Mouse (Mus musculus) 3T3-L1 (cell line): ENCODE measurements at regions not wholly inside any gene's neighbourhood (a gene's known extent, or its start where the extent isn't known, plus 50 kb on each side); places are given as distances from the start of the nearest gene placed in this dataset.

Source experiments
- DNase-seq: peaks from one replicate; pipeline ENCODE4 v3.0.0-alpha.2; 2015; ENCODE audit warnings: low read depth, low spot score

DNA sequence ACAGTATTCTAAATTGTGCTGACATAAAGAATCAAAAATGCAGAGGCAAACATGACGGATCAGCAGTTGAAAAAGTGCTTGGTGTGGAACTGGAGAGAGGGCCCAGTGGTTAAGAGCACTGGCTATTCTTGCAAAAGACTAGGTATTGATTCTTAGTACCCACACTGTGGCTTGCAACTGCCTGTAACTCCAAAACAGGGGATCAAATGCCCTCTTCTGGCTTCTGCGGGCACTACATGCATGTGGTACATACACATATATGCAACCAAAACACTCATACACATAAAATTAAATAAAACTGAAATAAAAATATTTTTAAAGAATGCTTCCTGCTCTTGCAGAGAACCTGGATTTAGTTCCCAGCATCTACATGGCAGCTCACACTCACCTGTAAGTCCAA is 163.7 kb upstream of the Smim15 start:
- DNase-seq: no peak

DNA sequence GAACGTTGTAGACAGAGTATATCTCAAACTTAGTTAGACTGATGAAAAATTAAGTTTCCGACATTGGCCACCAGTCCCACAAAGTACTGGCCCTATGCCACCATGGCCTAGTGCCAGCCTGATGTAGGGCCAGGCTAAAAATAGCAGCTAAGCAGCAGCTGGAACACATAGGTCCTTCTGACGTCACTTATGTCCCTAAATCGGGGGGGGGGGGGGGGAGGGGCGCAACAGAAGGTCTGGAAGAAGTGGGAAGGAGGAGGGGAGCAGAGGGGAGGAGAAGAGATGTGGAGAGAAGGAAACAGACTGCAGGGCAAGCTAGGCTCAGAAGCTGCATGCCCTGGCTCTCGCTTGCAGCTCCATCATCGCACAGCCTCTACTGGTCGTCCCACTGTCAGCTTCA is 164.7 kb upstream of the Smim15 start:
- no peak for DNase-seq

DNA sequence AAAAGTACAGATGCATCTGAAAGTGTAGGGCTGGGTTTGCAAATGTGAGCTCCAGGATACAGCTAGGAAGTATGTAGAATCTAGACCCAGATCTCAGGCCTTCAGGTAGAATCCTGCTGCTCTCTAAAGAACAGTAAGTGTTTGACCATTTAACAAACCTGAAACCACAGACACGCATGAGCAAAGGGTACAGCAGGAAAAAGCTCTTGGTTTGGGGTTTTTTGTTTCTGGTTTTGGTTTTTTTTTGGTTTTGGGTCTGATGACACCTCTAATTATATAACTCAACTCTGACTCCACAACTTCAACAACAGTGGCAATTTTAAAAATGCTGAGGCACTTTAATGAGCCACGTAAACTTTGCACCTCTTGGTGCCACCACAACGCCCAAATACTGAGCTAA is 165.3 kb upstream of the Smim15 start:
- DNase-seq: no peak

DNA sequence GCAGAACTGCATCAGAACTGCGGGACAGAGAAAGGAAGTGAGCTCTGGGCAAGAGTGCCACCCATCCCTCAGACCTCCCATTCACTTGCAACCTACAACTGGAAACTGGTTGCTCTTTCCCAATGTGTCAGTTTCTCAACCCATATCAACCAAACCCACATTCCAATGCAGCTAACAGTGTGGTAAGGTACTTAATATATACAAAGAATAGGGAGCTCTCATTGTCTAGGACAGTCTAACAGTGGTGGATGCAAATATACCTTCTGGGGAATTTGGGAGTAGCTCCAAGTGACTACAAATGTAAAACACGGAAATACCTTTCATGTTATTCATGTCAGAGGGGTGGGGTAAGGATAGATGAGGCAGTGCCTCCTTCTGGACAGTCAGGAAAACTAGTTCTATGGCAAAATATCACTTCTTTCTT is 171.0 kb upstream of the Smim15 start:
- peak; percentile 81 for DNase-seq

DNA sequence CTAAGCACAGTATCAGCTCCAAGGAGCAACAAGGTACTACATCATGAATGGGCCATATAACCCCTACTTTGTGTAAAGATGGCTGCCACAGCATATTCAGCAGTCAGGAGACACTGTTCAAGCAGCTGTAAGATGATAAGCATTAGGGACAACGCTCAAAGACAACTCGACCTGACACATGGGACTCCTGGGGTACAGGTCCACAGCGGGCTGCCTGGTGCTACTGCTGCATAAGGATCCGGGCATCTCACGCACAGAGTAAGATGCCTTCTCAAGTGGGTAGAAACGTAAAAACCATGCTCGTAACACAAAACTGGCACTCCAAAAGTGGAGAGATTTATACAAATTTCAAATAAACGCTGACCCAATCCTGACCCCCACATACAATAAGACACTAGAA is 171.7 kb upstream of the Smim15 start:
- DNase-seq: no peak

DNA sequence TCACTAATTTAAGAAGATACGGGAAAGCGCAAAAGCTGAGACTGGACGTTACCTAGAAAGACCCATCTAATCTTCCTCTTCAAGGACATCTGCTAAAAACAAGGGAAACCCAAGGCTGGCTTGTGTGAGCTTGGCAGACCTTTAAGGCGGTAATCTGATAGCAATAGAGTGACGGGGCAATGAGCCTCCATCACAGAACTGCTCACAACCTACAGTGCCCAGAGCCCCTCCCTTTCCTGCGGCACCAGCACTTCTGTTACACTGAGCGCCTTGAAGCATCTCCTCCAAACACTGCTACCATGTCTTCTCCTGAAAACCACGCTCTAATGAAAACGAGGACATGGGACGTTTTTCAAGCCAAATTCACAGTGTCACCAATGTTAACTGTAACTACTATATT is 172.1 kb upstream of the Smim15 start:
- no peak for DNase-seq

DNA sequence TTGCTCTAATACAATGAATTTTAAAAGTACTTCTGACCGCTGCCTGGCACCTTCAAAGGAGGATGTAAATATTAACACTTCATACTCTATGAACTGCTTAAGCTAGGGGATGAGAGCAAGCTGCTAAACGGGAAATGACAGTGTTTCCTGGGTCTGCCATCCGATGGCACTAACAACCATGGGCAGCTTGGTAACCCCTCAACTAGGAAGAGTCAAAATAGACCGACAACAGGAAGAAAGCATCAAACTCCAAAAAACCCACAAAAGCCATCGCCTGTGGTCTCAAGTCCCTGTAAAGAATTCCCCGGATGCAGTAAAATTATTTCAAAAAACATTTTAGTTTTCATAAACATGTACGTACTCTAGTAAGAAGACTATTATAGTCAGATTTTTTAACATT is 175.3 kb upstream of the Smim15 start:
- no peak for DNase-seq

DNA sequence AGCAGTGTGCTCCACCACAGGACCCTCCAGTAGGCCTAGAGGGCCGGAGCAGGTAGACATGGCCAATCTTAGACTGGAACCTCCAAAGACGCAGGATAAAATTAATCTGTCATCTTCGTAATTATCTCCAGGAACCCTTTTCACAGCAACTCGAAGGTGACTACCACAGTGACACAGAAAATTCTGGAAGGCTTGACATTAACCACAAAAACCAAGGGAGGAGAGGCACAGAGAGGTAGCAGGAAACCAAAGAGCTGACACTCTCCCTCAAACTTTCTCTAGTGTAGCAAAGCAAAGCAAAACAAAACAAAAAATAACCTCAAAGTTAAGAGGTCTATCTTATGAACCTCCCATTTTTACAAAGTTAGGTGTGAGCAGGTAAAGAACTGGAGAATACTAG is 177.4 kb upstream of the Smim15 start:
- no peak for DNase-seq

DNA sequence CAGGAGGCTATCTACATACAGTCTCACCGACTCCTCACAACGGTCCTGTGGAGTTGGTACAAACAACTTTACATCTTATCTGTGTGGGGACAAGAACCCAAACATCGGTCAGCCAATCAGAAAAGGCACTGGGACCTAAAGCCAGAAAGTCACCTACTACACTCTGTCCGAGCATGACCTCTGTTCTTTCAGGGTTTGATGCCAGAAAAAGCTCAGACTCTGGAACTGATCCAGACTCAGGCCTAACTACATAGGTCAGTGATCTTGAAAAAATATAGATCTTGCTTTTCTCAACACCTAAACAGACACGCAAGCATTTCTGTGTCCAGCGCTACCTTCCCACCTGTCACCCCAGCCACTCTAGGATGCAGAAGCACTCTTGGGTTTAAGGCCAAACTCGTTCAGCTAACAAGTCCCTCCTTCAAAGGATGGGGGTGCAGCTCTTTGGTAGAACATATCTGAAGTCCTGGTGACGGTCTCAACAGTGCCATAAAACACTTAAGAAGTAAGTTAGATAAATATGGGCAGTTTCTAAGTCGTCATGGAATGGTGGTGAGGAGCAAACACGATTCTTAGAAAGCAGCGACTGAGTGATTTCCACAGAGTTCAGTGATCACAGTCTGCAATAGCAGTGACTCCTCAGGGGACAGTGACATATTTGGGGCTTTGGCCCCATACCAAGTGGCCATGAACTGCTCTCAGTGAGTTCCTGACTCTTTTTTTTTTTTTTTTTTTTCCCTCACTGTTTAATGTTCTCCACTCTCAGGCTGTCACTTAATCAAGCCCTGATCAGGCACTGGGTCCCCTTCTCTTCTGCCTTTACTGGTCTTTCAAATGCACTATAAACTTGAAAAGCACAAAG is 181.2 kb upstream of the Smim15 start:
- DNase-seq: no peak

DNA sequence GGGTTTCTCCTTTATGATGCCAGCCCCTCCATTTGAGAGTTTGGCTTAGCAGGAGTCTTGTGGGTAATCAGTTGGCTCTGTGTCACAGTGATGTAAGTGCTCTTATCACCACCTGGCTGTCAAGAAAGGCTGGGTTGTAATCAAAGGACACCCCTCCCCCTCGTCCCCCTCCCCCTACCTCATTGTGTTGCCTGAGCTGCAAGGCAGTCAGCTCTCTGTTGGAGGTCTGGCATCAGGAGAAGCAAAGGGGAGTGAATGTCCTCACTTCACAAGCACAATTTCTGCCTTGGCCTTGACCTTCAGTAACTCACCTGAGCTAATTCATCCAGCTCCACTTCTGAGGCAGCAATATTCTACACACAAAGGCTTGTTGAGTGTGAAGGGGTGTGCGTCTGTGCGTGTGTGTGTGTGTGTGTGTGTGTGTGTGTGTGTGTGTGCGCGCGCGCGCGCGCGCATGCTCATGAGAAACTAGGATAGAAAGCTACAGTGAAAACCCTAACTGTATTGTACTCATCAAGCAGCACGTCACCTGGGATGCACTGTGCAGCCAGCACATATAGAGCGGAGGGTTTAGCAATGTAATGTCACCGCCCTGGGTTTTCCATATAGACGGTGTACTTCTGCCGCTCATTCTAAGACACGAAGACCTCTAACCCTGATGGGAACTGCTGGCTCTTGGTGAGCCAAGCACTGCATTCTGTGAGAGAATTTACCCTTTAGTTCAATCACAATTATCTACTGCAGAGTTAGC is 182.7 kb upstream of the Smim15 start:
- DNase-seq: no peak

DNA sequence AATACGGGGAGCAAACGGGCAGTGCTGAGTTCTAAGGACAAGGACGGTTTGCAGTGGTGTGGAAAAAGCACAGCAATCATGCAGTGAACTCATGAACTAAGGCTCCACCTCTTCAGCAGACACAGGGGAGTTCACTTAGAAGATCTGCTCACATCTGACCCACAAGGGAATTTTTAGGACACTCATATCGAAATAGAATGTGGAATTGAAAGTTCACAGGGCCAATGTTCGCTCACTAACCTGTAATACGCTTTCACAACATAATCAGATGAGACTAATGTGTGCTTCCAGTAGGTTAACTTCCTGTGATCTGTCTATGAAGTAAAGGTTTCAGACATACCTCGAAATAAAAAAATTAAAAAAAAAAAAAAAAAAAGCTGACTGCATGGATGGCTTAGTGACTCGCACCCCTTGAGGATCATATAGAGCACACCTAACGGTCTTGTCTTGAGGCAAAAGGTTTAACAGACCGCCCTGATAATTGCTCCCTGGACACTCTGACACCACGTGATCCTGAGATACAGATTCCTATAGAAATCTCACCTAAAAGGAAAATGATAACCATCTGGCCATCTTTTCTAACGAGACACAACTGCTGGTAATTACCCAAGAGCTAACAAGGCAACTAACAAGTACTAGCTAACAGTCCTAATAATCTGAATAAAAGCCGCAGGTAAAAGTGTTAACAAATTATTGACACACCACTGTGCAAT is 187.0 kb upstream of the Smim15 start:
- no peak for DNase-seq

DNA sequence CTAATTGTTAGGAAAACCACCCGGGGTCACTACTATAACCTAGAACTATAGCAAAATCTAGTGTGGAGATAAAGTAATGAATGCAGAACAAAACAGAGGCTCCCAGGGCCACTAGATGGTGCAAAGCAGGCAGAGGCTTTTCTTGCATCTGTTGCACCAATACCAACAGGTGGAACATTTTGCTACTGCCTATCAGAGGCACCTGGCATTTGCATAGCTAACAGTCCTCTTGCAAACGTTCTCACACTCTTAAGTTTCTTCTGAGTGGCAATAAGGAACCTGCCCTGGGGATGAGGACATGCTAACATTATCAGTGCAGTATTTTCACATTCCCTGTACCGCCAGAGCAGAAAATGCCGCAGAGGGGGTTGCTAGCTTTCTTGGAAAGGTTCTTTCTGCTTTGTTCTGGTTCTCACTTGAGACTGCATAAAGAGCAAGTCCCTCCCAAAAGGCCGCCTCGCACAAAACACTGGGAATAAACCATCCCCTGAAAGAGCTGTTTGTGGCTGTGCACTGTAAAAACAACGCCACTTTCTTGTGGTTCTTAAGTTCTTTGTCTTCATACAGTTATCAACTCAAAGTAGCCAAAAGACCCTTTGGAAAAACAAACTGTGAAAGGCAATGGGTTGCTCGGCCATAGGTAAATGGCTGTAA is 193.2 kb upstream of the Smim15 start:
- no peak for DNase-seq

DNA sequence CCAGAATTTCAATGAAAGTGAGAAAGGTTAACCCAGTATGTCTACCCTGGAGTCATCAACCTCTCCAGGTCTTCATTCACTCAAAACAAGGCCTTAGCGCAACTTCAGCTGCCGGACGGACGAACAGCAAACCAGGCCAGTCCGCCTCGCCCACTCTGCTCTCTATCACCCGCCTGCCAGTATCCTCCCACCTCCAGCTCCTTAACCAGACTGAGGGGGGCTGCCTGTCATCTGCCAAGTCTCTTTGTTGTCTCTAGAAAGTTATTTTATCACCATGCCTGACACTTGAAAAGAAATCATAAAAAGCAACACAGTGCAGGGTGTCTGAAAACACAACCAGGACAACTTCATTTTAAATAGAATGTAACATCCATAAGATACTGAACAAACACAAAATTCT is 195.4 kb upstream of the Smim15 start:
- DNase-seq: no peak

DNA sequence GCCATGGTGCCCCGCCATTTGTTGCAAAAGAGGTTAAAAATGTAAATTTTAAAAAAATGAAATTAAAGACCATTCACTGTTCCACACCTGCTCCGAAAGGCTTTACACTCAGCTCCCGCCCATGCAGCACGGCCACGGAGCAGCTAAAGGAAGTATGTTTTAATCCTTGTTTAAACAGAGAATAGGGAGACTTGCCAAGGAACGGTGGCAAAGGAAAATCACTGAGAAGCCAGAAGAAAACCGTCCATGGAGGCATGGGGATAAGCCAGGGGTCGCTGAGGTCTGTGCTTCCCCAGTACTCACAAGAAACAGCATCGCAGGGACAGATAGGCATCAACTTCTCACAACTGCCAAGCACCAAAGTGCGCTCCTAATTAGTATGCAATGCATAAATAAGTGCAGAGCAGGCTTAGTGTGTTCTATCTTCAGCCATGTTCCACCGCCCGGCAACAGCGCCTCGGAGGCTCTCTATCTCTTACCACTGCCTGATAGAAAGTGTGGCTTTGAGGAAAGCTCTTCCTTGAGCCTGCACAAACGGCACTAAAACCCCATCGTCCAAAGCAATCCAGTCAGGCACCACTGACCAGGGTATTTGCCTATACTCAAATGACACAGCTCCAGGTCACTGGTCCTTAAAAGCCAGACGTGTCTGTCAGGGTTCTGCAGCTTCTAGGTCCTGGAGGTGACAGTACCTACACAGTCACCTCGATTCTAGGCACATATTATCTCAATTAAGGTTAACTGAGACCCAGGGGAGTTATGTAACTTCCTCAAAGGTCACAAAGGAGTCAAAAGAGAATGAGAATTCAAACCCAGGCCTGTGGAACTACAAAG is 196.8 kb upstream of the Smim15 start:
- no peak for DNase-seq

DNA sequence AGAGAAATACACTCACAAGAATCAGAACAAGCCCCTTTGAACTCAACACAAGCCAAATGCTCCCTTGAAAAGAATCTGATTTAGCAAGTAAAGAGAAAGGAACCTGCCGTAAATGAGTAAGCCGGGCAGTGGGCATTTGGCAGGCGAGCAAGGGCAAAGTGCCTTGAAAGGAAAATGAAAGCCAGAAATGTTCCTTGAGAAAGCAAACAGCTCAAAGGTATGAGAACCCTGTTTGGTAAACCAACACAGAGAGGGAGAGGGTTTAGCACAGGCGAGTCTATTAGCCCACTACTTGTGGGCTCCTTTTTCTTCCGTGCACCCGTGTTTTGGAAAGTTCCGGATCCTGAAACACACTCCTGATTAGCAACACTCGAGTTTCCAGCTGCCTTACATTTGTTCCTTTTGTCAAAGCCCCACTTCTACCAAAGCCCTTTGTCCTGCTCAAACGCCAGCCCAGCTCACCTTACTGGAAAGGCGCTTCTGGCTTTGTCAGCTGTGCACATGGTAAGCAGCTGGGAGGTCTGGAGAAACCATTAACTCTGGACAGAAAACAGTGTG is 197.5 kb upstream of the Smim15 start:
- DNase-seq: no peak

DNA sequence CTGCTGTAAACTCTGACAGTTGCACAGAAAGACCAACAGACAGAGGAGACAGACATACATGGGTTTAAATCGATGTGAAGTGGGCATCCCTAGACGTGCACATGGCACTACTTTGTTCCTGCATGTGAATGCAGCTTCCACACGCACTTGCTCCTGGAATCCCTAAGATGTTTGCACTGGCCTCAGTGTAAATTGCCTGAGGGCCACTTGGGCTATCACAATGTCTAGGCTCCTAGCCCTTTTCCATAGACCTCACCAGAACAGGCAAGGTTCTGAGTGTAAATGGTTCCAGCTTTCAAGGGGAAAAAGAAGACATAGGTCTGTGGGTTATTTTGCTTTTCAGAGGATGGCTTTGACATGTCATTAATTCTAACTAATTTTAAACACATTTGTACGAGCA is 198.4 kb upstream of the Smim15 start:
- DNase-seq: no peak

DNA sequence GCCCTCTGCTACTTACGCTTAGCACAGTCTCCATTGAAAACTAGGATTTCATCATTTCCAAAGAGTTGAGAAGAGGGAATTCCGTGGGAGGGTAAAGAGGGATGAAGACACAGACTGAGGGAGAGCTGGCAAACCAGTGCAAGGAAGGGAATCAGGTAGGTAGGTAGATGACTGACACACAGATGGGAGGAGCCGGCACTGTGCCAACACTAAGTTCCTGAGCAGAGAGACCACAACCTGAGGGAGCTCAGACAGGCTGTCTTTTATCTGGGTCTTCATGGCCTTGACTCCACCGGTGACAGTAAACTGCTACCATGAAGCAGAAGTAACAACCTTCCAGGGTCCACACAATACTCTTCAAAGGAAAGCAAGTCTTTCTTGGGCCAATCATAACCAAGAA is 200.2 kb upstream of the Smim15 start:
- DNase-seq: no peak

DNA sequence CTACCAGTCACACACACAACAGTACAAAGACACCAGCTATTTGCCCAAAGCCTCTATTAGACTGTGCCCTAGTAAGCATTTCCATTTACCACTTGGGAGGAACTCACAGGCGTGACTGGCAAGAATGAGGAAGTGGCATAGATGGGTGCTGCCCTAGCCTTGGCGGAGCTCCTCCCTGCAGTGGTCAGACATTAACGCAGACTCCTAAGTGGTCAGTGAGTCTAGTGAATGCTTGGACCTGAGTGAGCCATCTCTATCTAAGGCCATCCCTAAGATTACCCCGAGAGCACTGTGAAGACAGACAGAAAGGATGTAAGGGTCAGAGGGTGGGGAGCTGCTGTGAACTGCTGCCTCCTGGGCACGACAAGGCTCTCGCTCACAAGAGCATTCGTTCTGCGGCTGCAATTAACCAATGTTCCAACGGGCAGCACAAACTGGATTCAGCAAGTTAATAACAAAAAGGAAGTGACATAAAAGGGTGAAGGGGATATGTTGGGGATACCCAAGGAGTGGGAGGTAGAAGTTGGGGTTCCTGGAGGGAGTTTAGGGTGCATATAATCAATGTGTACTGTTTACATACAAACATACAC is 206.0 kb upstream of the Smim15 start:
- no peak for DNase-seq

DNA sequence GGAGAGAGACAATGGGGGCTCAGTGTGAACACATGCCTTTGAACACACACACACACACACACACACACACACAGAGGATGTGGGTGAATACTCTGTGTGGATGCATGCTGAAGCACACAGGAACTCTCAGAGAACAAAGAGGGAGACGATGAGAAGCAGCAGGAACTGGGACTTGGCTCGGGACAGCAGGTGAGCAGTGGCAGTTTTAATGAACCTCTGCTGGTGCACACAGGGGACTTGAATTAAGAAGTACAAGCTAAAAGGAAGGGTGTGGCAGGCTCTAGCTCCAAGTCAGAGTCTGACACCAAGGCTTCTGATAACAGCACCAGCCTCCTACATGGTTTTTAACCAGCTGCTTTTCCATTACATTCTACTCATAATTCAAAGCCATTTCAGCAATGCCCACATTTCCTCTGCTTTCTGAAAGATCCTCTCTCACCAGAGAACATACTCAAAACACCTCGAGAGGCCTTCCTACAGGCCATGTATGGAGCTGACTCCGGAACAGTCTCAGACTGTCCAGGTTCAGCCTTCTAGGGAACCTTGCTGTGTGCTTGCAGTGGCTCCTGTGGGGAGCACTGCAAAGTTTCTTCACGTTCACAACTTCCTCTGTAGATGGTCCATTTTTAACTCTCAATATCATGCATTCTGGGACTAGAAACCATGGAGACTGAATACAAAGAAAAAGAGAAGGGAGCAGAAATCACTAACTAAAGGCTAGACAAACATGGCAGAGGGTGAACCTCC is 206.9 kb upstream of the Smim15 start:
- DNase-seq: no peak
